Mouse (Mus musculus): ENCODE results near the gene Maats1. TPM values are rescaled to one million over a fixed set of nuclear protein-coding genes. Genes with fewer than 3 reads are reported as not detected.

Maats1 gene
- polyA plus RNA-seq, 1 experiment from 2014 or later, result 2.0 TPM

DNA sequence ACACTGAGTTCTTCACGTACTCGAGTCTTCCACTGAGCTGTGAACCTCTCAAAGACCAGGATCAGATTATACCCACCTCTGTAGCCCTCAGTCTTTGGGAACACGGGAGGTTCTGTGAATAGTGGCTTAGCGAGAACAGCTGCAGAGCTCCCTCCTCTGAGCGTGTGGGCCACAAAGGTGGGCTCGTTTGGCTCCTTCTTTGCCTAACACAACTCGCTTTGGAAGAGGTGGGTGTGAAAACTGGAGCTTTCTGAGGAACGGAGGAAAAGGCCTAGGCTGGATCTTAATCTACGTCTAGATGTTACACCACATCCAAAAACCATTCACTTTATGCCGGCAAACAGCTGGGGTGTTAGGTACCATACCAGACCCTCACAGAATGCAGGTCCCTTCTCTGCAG is 23.4 kb upstream of the Maats1 start:
- H3K27me3 ChIP-seq (ENCODE audit: control insufficient read depth, insufficient read depth, low read depth, low read length), result no peaks in the 10 kb centered on the region
- H3K36me3 ChIP-seq (ENCODE audit: control insufficient read depth, insufficient read depth, low read length), result no peaks in the 10 kb centered on the region
- H3K27ac ChIP-seq (ENCODE audit: low read length), result no peak overlapping the region
- H3K4me1 ChIP-seq (ENCODE audit: control insufficient read depth, insufficient read depth, low read length), result no peaks in the 10 kb centered on the region
- no peaks in the 10 kb centered on the region for H3K9me3 ChIP-seq (replicated peaks; ENCODE audit: control insufficient read depth, low read length, poor library complexity, severe bottlenecking)
- H3K4me3 ChIP-seq (ENCODE audit: low read depth, low read length), result no peak overlapping the region
- H3K4me2 ChIP-seq (ENCODE audit: low read length), result no peak overlapping the region
- 83% methylated on average over 10 of the region's 10 CpGs for WGBS
- no peak overlapping the region for H3K9ac ChIP-seq (ENCODE audit: low read depth, low read length)
- ATAC-seq, result no peak

DNA sequence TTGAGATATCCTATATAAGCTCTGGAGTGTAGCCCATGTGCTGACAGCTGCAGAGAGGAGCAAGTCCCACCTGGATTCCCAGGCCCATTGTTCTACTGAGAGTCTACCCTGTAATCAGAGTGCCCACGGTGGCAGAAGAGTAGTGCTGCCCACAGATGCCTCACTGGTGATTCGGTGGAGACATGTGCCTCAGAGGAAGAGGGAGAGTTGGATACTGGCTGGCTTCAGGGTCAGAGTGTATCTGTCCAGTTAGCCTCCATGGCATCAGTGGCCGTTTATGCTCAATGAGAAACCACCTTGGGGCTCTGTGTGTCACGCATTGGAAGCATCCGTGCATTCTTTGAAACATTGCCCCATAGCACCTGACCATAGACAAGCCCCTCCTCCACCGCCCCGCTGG is 21.7 kb upstream of the Maats1 start:
- WGBS, result 90% methylated on average over 7 of the region's 7 CpGs
- no peak for ATAC-seq
- no peak overlapping the region for H3K9ac ChIP-seq (ENCODE audit: low read depth, low read length)
- H3K4me2 ChIP-seq (ENCODE audit: low read length), result no peak overlapping the region
- H3K4me3 ChIP-seq (ENCODE audit: low read depth, low read length), result no peak overlapping the region
- no peaks in the 10 kb centered on the region for H3K9me3 ChIP-seq (replicated peaks; ENCODE audit: control insufficient read depth, low read length, poor library complexity, severe bottlenecking)
- no peaks in the 10 kb centered on the region for H3K36me3 ChIP-seq (ENCODE audit: control insufficient read depth, insufficient read depth, low read length)
- no peaks in the 10 kb centered on the region for H3K27me3 ChIP-seq (ENCODE audit: control insufficient read depth, insufficient read depth, low read depth, low read length)
- no peaks in the 10 kb centered on the region for H3K4me1 ChIP-seq (ENCODE audit: control insufficient read depth, insufficient read depth, low read length)
- no peak overlapping the region for H3K27ac ChIP-seq (ENCODE audit: low read length)

DNA sequence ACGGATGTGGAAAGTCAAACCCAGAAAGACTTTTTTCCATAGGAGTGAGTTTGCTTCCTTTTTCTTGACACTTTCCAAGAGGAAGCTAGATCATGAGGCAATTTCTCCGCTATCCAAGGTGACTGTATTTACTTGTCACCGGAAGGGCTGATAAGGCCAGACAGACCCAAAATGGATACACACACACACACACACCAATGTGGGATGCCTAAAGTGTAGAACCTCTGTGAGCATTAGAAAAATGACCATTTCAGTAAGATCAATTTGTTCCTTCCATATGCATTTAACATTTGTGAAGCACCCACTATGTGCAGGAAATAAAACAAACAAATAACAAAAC is 21.3 kb upstream of the Maats1 start:
- no peak for ATAC-seq
- H3K4me2 ChIP-seq (ENCODE audit: low read length), result no peak overlapping the region

DNA sequence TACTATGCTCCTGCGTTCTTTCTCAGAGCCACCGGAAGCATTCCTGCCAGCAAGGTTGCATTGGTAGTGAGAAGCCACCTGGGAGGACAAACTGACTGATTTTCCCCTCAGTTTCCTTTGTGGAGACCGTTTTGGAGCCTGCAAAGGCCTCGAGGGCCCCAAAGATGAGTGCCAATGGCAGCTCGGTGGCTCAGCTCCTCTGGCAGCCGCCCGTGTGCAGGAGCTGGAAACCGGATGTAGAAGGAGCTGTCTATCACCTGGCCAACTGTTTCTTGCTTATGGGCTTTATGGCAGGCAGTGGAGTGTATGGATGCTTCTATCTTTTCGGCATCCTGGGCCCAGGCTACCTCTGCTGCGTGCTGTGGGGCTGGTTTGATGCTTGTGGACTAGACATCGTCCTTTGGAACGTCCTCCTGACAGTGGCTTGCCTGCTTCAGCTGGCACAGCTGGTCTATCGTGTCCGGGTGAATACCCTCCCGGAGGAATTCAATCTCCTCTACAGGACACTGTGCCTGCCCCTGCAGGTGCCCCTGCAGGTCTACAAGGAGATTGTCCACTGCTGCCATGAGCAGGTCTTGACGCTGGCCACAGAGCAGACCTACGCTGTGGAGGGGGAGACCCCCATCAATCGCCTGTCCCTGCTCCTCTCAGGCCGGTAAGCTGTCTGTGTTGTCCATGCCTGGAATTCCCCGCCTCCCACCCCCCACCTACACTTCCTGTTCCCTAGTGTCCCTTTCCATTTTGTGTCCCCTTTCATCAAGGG is 20.7 kb upstream of the Maats1 start:
- ATAC-seq, result no peak
- Histone ChIP-seq H3K4me1 (ENCODE audit: control insufficient read depth, insufficient read depth, low read length) (no peaks in the 10 kb centered on the region), H3K9ac (ENCODE audit: low read depth, low read length) (no peak overlapping the region), H3K27me3 (ENCODE audit: control insufficient read depth, insufficient read depth, low read depth, low read length) (no peaks in the 10 kb centered on the region), H3K36me3 (ENCODE audit: control insufficient read depth, insufficient read depth, low read length) (no peaks in the 10 kb centered on the region), H3K4me2 (ENCODE audit: low read length) (no peak overlapping the region), H3K4me3 (ENCODE audit: low read depth, low read length) (no peak overlapping the region), H3K27ac (ENCODE audit: low read length) (no peak overlapping the region), H3K9me3 (replicated peaks; ENCODE audit: control insufficient read depth, low read length, poor library complexity, severe bottlenecking) (no peaks in the 10 kb centered on the region)
- 87% methylated on average over 20 of the region's 20 CpGs for WGBS

More for the DNA sequence above, 21.3 kb upstream of the Maats1 start:
- Histone ChIP-seq H3K4me1 (ENCODE audit: control insufficient read depth, insufficient read depth, low read length) (no peaks in the 10 kb centered on the region), H3K4me3 (ENCODE audit: low read depth, low read length) (no peak overlapping the region), H3K27me3 (ENCODE audit: control insufficient read depth, insufficient read depth, low read depth, low read length) (no peaks in the 10 kb centered on the region), H3K27ac (ENCODE audit: low read length) (no peak overlapping the region), H3K9ac (ENCODE audit: low read depth, low read length) (no peak overlapping the region), H3K9me3 (replicated peaks; ENCODE audit: control insufficient read depth, low read length, poor library complexity, severe bottlenecking) (no peaks in the 10 kb centered on the region), H3K36me3 (ENCODE audit: control insufficient read depth, insufficient read depth, low read length) (no peaks in the 10 kb centered on the region)
- 91% methylated on average over 3 of the region's 3 CpGs for WGBS

DNA sequence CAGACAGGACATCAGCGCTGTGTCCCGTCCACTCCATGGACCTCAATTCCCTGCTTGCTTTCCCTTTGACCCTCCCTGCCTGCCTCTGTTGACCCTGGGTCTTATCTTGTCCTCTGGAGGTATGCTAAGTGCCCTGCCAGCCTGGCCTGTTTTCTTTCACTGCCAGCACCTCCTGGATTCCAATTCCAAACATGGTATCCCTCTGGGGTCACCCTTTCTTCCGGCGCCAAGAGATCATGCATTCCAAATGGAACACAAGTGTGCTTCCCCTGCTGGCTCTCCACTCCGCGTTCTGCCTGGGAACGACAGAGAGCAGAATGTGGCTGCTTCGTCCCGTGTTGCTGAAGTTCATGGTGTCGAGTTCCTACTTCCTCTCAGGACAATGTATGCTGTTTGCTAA is 20.0 kb upstream of the Maats1 start, which contains the start of gene Popdc2:
Gene Popdc2 (plus strand): TSS at position 277 of the 400 bp plus-strand sequence.
- no peaks in the 10 kb centered on the region for H3K27me3 ChIP-seq (ENCODE audit: control insufficient read depth, insufficient read depth, low read depth, low read length)
- H3K4me3 ChIP-seq (ENCODE audit: low read depth, low read length), result no peak within 1 kb of the TSS
- no peaks in the 10 kb centered on the region for H3K36me3 ChIP-seq (ENCODE audit: control insufficient read depth, insufficient read depth, low read length)
- 63% methylated on average over 10 of the region's 10 CpGs for WGBS
- H3K4me2 ChIP-seq (ENCODE audit: low read length), result no peak within 1 kb of the TSS
- no peak for ATAC-seq
- H3K27ac ChIP-seq (ENCODE audit: low read length), result no peak within 1 kb of the TSS
- H3K4me1 ChIP-seq (ENCODE audit: control insufficient read depth, insufficient read depth, low read length), result no peaks in the 10 kb centered on the region
- H3K9me3 ChIP-seq (replicated peaks; ENCODE audit: control insufficient read depth, low read length, poor library complexity, severe bottlenecking), result no peaks in the 10 kb centered on the region
- H3K9ac ChIP-seq (ENCODE audit: low read depth, low read length), result no peak within 1 kb of the TSS

DNA sequence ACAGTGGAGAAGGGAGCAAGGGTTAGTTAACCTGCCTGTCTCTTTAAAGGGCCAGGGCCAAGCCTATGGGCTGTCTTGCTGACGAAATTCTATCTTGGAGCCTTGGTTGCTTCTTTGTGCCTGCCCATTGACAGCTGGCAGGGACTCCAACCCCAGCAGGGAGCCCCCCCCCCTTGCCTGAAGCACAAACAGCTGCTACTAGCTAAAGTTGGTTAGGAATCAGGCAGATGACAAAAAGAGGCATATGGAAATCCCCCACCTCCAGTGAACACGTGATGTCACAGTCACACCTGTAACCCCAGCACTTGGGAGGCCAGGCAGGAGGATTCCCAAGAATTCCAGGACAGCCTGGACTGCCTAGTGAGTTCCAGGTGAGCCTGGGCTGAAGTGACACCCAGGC is 18.4 kb upstream of the Maats1 start:
- no peaks in the 10 kb centered on the region for H3K9me3 ChIP-seq (replicated peaks; ENCODE audit: control insufficient read depth, low read length, poor library complexity, severe bottlenecking)
- no peaks in the 10 kb centered on the region for H3K27me3 ChIP-seq (ENCODE audit: control insufficient read depth, insufficient read depth, low read depth, low read length)
- 19% methylated on average over 2 of the region's 2 CpGs for WGBS
- H3K9ac ChIP-seq (ENCODE audit: low read depth, low read length), result no peak overlapping the region
- no peak overlapping the region for H3K4me2 ChIP-seq (ENCODE audit: low read length)
- H3K4me1 ChIP-seq (ENCODE audit: control insufficient read depth, insufficient read depth, low read length), result no peaks in the 10 kb centered on the region
- no peak overlapping the region for H3K4me3 ChIP-seq (ENCODE audit: low read depth, low read length)
- no peak for ATAC-seq
- no peaks in the 10 kb centered on the region for H3K36me3 ChIP-seq (ENCODE audit: control insufficient read depth, insufficient read depth, low read length)
- H3K27ac ChIP-seq (ENCODE audit: low read length), result no peak overlapping the region

DNA sequence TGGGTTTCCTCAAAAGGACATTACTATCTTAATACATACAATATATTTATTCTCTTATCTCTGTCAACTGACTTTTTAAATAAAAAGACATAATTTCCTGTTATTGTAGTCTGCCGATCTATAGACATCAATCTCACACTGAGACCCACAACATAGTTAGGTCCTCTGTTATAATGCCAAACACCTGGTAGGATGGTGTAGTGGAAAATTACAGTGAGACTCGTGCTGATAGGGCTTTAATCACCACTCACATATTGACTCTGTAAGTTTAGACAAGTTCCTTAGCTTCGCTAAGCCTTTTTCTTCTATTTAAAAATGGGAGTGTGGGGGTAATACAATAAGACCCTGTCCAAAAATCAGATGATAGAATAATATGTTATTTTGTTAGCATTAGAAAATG is 17.9 kb upstream of the Maats1 start:
- no peaks in the 10 kb centered on the region for H3K4me1 ChIP-seq (ENCODE audit: control insufficient read depth, insufficient read depth, low read length)
- H3K27me3 ChIP-seq (ENCODE audit: control insufficient read depth, insufficient read depth, low read depth, low read length), result no peaks in the 10 kb centered on the region
- 82% methylated on average over 3 of the region's 3 CpGs for WGBS
- H3K36me3 ChIP-seq (ENCODE audit: control insufficient read depth, insufficient read depth, low read length), result no peaks in the 10 kb centered on the region
- no peak overlapping the region for H3K9ac ChIP-seq (ENCODE audit: low read depth, low read length)
- no peak overlapping the region for H3K4me2 ChIP-seq (ENCODE audit: low read length)
- no peak overlapping the region for H3K4me3 ChIP-seq (ENCODE audit: low read depth, low read length)
- no peak for ATAC-seq
- no peak overlapping the region for H3K27ac ChIP-seq (ENCODE audit: low read length)
- H3K9me3 ChIP-seq (replicated peaks; ENCODE audit: control insufficient read depth, low read length, poor library complexity, severe bottlenecking), result no peaks in the 10 kb centered on the region

DNA sequence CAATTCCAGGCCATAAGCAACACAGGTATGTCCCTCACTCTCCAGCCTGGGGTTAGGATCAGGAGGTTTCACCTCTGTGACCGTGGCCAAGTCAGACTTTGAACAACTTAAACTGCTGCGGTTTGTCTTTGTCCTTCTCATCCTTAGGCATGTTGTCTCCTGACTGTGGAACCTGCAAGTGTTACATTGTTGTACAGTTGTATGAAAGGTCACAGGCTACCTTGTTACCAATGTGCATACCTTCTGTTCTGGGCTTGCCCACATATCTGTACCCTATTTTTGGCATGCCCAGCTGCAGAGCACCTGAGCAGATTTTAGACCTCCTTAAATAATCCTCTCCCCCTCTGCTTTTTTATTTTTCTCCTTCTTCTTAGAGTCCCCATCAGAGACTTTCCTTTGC is 17.3 kb upstream of the Maats1 start:
- H3K27me3 ChIP-seq (ENCODE audit: control insufficient read depth, insufficient read depth, low read depth, low read length), result no peaks in the 10 kb centered on the region
- H3K36me3 ChIP-seq (ENCODE audit: control insufficient read depth, insufficient read depth, low read length), result no peaks in the 10 kb centered on the region
- no peak for ATAC-seq
- no peaks in the 10 kb centered on the region for H3K9me3 ChIP-seq (replicated peaks; ENCODE audit: control insufficient read depth, low read length, poor library complexity, severe bottlenecking)
- H3K27ac ChIP-seq (ENCODE audit: low read length), result no peak overlapping the region
- no peak overlapping the region for H3K4me2 ChIP-seq (ENCODE audit: low read length)
- H3K4me3 ChIP-seq (ENCODE audit: low read depth, low read length), result no peak overlapping the region
- WGBS, result 94% methylated on average over 2 of the region's 2 CpGs
- no peak overlapping the region for H3K9ac ChIP-seq (ENCODE audit: low read depth, low read length)
- H3K4me1 ChIP-seq (ENCODE audit: control insufficient read depth, insufficient read depth, low read length), result no peaks in the 10 kb centered on the region

DNA sequence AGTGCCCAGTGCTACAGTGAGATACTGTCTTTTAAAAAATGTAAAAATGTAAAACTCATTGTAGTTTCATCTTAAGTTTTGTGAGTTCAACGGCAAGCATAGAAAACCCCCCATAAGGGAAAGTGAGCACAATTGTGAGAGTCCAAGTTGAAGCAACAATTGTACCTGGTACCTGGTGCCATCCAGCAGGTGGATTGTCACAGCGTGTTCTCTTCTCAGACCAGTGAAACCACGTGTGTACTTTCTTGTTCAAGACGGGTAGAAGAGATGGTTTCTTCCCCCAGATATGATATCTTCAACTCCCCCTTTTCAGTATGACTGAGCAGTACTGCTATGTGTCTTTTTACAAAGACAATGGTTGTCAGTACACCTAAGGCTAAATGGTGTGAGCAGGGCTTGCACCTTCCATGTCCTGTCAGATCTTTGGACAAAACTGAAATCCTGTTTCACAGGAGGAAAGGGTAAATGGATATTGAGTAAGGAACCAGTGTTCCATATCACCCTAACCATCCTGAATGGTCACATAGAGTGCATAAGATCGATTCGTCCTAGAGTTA is 16.4 kb upstream of the Maats1 start:
- Histone ChIP-seq H3K27me3 (ENCODE audit: control insufficient read depth, insufficient read depth, low read depth, low read length) (no peaks in the 10 kb centered on the region), H3K4me1 (ENCODE audit: control insufficient read depth, insufficient read depth, low read length) (no peaks in the 10 kb centered on the region), H3K27ac (ENCODE audit: low read length) (no peak overlapping the region), H3K9me3 (replicated peaks; ENCODE audit: control insufficient read depth, low read length, poor library complexity, severe bottlenecking) (no peaks in the 10 kb centered on the region), H3K4me2 (ENCODE audit: low read length) (no peak overlapping the region), H3K36me3 (ENCODE audit: control insufficient read depth, insufficient read depth, low read length) (no peaks in the 10 kb centered on the region), H3K4me3 (ENCODE audit: low read depth, low read length) (no peak overlapping the region), H3K9ac (ENCODE audit: low read depth, low read length) (no peak overlapping the region)
- no peak for ATAC-seq
- 92% methylated on average over 6 of the region's 6 CpGs for WGBS
